Mouse (Mus musculus): ENCODE results near the gene Usp40.
"Not testable (repeated sequence)": the region's sequence is repeated elsewhere in the genome, so short reads cannot be mapped to it uniquely, and the experiment has no call there.

DNA sequence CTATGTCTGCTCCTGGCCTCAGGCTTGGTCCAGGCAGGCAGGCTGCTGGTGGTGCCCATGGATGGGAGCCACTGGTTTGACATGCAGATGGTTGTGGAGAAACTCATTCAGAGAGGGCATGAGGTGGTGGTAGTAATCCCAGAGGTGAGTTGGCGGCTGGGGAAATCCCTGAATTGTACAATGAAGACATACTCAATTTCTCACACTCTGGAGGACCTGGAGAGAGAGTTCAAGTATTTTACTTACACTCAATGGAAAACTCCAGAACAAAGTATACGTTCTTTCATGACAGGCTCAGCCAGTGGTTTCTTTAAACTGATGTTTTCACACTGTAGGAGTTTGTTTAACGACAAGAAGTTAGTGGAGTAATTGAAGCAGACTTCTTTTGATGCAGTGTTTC lies 16.9 kb upstream of the Usp40 start:
- TF ChIP-seq CHD2 (IDR thresholded peaks at IDR 0.05; ENCODE audit: low read depth, low read length); ZNF384 (IDR thresholded peaks at IDR 0.05; ENCODE audit: low read depth, low read length); ZC3H11A (IDR thresholded peaks at IDR 0.05; ENCODE audit: borderline replicate concordance, low read depth, low read length); HCFC1 (IDR thresholded peaks at IDR 0.05; ENCODE audit: borderline replicate concordance, insufficient read depth, low read length); MAFK (IDR thresholded peaks at IDR 0.05; ENCODE audit: insufficient read depth, low read depth, low read length): not testable (repeated sequence)
